Mouse (Mus musculus): ENCODE measurements around the gene Ghr. TPM values are rescaled to one million over a fixed set of nuclear protein-coding genes. Genes with fewer than 3 reads are reported as not detected.

Ghr gene
- total RNA-seq, 2 experiments from 2014 or later, result 170 to 178 TPM

- peak in 1 of 2 experiments; percentile 37 for DNase-seq
Observed at GRCm38 (mm10) chr15:3536309-3536900, 46.9 kb downstream of the Ghr start.

- no peak for DNase-seq
Observed at GRCm38 (mm10) chr15:3514027-3514426, 69.3 kb downstream of the Ghr start.

GRCm38 (mm10) chr15:3512380-3512779 lies 70.9 kb downstream of the Ghr start:
- no peak for DNase-seq

GRCm38 (mm10) chr15:3511639-3512171 lies 71.6 kb downstream of the Ghr start:
- no peak for DNase-seq

GRCm38 (mm10) chr15:3509089-3509488 lies 74.2 kb downstream of the Ghr start:
- peak; percentile 75 to 87 for DNase-seq

GRCm38 (mm10) chr15:3507329-3507728 lies 76.0 kb downstream of the Ghr start:
- DNase-seq, result no peak

- DNase-seq, result peak; percentile 39 to 50
Observed at GRCm38 (mm10) chr15:3504700-3505099, 78.6 kb downstream of the Ghr start.

- no peak for DNase-seq
Observed at GRCm38 (mm10) chr15:3501683-3502082, 81.6 kb downstream of the Ghr start.

- peak in 1 of 2 experiments; percentile 17 for DNase-seq
Observed at GRCm38 (mm10) chr15:3499020-3499419, 84.3 kb downstream of the Ghr start.

- no peak for DNase-seq
Observed at GRCm38 (mm10) chr15:3497946-3498580, 85.2 kb downstream of the Ghr start.

GRCm38 (mm10) chr15:3490868-3491267 lies 92.4 kb downstream of the Ghr start:
- no peak for DNase-seq

GRCm38 (mm10) chr15:3490011-3490410 lies 93.3 kb downstream of the Ghr start:
- no peak for DNase-seq

GRCm38 (mm10) chr15:3489180-3489579 lies 94.1 kb downstream of the Ghr start:
- no peak for DNase-seq

GRCm38 (mm10) chr15:3488601-3489000 lies 94.7 kb downstream of the Ghr start:
- DNase-seq, result no peak

GRCm38 (mm10) chr15:3486691-3487090 lies 96.6 kb downstream of the Ghr start:
- peak; percentile 53 to 63 for DNase-seq

- peak in 1 of 2 experiments; percentile 14 for DNase-seq
Observed at GRCm38 (mm10) chr15:3485367-3485766, 97.9 kb downstream of the Ghr start.

- no peak for DNase-seq
Observed at GRCm38 (mm10) chr15:3483451-3483850, 99.8 kb downstream of the Ghr start.

- no peak for DNase-seq
Observed at GRCm38 (mm10) chr15:3469230-3469629, 114.1 kb downstream of the Ghr start.

GRCm38 (mm10) chr15:3466608-3467007 lies 116.7 kb downstream of the Ghr start:
- DNase-seq, result no peak

- DNase-seq, result peak in 1 of 2 experiments; percentile 26
Observed at GRCm38 (mm10) chr15:3464754-3465153, 118.5 kb downstream of the Ghr start.

- DNase-seq, result peak in 1 of 2 experiments; percentile 40
Observed at GRCm38 (mm10) chr15:3456543-3456942, 126.7 kb downstream of the Ghr start.

- DNase-seq, result no peak
Observed at GRCm38 (mm10) chr15:3455572-3455971, 127.7 kb downstream of the Ghr start.

GRCm38 (mm10) chr15:3452080-3452752 lies 131.1 kb downstream of the Ghr start:
- DNase-seq, result no peak

Measured in heart, adult 18-20 months (tissue).